Mouse (Mus musculus): ENCODE measurements around the gene Nmt1.

The Nmt1 gene

GRCm38 (mm10) chr11:103028176-103028891 is at the start of gene Nmt1, which contains the start of gene Dcakd:
Gene Nmt1, plus strand, starts transcription at chr11:103028190.
Gene Dcakd, minus strand, starts transcription at chr11:103028333.
- peak; percentile 95 for DNase-seq (ENCODE audit: low read depth, low spot score)

- DNase-seq (ENCODE audit: low read depth, low spot score) = no peak
Observed at GRCm38 (mm10) chr11:102981151-102981890, 46.7 kb upstream of the Nmt1 start.

DNA sequence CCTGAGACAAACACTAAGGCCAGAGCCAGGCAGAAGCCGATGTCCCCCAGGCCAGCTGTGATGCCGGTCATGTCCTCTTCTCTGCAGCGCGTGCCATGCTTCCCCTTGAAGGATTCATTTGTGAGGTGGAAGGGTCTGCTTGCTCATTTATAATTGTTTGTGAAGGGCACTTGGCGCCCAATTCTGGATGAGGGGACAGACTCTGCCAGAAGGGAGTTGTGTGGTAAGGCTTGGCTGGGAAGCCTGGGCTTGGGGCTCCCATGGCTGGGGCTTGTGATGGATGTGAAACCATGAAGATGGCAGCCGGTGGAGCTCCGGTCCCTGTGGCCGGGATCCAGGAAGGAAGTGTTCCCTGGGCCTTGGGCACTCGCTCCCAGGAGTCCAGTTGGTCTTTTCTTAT is 43.9 kb upstream of the Nmt1 start:
- DNase-seq (ENCODE audit: low read depth, low spot score) = no peak

GRCm38 (mm10) chr11:102984615-102985014 is 43.4 kb upstream of the Nmt1 start:
- no peak for DNase-seq (ENCODE audit: low read depth, low spot score)

DNA sequence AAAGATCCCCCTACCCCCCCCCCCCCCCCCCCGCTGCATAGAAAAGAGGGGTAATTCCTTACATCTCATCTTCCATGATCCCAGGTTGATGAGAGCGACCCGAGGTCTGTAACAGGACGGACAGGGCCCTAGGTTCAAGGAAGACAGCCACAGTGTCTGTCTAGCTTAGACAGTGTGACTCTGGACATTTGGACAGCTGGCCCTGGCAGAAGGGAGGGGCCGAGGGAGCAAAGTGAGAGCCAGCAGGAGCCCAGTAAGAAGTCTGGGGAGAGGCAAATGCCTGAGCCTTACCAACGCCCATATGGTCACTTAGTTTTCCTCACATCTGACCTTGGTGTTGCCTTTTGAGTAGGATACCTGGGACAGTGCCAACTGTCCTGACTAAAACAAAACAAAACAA is 42.8 kb upstream of the Nmt1 start:
- DNase-seq (ENCODE audit: low read depth, low spot score) = no peak

GRCm38 (mm10) chr11:102989641-102990151 is 38.3 kb upstream of the Nmt1 start:
- DNase-seq (ENCODE audit: low read depth, low spot score) = no peak

DNA sequence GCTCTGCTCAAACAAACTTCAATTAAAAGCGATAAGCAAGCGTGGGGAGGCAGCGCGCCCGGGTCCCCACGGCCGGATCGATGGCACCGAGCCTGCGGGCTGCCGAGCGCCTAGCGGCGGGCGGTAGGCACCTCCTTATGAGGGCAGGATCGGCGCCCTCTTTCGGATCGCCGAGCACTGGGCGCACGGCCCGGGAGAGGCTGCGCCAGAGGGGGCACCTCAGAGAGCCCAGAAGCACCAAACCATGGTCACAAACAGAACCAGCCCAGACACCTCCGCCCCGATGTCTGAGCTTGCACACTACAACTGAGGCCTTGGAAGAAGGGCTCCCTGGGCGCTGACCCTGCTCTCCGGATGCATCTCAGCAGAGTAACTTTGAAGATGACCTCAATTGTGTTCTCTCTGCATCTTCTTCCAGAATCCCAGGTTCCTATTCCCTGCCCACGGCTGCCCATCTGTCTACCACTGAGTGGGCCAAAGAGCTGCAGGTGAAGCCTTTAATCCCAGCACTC is 37.8 kb upstream of the Nmt1 start:
- peak; percentile 38 for DNase-seq (ENCODE audit: low read depth, low spot score)

DNA sequence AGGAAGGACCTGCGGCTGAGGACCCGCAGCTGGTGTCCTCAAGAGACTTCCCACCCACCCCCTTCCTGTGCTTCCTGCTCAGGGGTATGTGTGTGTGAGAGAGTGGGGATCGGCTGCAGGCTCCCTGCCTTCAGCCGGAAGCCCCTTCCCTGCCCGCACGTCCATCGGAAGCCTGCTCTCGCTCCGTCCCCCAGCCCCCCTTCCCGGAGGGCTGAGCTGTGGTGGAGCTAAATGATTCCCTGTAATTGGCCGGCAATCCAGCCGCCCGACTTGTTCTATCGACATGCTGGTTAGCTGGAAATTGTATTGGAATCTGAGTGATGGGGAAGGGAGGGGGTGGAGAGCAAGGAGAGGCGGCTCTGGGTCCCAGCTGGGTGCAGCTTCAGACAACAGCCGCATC is 36.3 kb upstream of the Nmt1 start:
- DNase-seq (ENCODE audit: low read depth, low spot score) = peak; percentile 50

DNA sequence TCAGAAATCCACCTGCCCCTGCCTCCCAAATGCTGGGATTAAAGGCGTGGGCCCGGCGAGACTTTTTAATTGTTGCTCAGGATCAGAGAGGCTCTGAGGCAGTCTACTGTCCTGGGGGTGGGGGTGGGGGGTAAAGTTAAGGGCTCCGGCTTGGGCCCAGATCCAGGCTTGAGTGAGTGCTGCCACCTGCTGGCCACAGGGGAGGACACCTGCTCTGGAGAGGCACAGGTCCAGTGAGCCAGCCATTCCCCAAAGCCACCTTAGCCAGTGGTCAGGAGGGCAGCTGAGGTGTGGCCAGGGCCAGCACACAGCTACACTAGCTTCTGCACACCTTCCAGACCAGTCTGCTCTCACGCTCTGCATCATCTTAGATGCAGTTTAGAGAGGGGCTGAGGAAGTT is 35.0 kb upstream of the Nmt1 start:
- DNase-seq (ENCODE audit: low read depth, low spot score) = peak; percentile 82

GRCm38 (mm10) chr11:102993420-102994029 is 34.5 kb upstream of the Nmt1 start:
- no peak for DNase-seq (ENCODE audit: low read depth, low spot score)

- no peak for DNase-seq (ENCODE audit: low read depth, low spot score)
Observed at GRCm38 (mm10) chr11:102994952-102995351, 33.0 kb upstream of the Nmt1 start.

- no peak for DNase-seq (ENCODE audit: low read depth, low spot score)
Observed at GRCm38 (mm10) chr11:102996385-102996784, 31.6 kb upstream of the Nmt1 start.

GRCm38 (mm10) chr11:102996991-102997770 is 30.8 kb upstream of the Nmt1 start:
- no peak for DNase-seq (ENCODE audit: low read depth, low spot score)

DNA sequence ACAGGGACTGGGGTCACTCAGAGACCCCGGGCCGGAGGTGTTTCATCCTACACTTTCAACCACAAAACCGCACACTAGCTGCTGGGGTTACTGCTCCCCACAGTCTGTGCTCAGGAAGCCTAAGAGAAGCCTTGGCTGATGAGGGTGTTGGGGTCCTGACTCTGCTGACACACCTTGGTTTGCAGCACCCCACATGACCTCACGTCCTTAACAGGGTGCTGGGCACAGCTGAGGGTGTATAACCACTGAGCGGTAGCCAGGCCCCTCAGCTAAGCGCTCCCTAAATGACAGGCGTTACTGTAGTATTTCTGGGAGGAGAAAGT is 29.8 kb upstream of the Nmt1 start:
- no peak for DNase-seq (ENCODE audit: low read depth, low spot score)

DNA sequence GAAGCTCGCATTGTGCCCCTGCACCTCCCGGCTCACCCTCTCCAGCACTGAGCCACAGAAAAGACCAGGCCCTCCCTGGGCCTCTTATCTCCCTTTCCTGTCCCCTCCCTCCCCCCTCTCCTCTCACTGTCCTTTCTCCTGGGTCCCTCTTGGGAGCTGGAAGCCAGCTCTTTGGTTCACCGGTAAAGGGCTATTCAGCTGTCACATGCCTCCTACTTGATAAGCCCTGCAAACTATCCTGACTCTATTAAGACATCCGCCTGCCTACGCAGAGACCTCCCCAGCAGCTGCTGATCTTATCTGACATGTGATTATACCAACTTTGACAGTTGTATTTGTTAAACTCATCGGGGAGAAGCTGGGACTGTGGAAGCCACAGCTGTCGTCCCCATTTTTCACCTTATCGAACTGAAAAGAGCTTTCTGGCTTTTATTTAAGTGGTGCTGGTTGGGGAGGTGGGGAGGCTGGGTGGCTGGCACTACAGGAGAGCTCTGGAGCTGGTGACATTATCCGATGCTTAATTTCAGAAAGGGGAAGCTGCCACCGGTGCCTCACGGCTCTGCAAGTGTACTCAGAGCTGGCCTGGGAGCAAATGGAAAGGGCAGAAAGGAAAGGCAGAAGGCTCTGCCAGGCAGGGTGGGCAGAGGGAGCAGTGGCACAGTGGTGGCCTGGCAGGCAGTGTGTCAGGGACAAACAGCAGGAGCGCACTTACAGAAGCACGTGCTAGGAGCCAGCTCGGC is 29.2 kb upstream of the Nmt1 start:
- DNase-seq (ENCODE audit: low read depth, low spot score) = no peak

DNA sequence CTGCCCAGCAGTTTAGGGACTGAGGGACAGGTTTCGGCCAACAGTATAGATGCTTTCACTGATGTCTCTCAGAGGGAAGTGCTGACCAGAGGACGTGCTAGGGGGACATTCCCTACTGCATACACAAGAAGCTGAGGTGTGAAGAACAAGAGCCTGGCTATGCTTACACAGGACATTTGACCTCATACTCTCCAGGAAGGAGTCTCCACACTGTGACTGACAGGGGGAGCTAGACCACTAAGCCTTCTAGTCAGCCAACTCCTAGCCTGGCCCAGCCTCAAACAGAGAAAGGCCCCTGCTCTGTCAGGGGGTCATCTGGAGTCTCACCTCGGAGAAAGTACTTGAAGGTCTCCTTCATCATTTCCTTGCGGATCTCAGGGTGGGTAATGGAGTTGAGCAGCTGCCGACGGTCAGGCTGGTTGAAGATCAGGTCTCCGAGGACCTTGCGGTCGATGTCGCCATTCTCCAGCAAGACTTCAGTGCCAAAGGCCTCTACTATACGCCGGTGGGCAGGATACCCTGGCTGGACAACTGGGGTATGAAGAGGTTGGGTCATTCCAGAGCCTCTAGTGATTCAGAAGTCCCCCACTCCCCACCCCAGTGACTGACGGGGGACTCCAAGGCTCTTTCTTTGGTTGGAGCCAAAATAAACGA is 28.5 kb upstream of the Nmt1 start:
- no peak for DNase-seq (ENCODE audit: low read depth, low spot score)

DNA sequence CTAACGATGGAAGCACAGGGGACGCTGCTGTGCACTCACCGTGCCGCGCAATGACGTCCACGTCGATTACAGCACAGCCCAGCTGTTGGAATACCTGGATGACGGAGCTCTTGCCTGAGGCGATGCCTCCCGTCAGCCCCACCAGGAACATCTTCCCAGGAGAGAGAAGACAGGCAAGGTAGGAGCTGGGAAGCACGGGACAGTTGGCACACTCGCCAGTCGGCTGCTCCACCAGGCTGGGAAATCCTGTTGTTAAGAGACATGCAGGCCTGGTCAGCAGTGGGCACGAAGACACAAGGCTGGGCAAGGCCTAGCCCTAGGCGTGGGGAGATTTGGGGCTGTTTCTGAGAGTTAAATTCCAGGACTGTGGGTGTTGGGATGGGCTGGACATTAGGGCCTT is 27.9 kb upstream of the Nmt1 start:
- DNase-seq (ENCODE audit: low read depth, low spot score) = no peak

- DNase-seq (ENCODE audit: low read depth, low spot score) = no peak
Observed at GRCm38 (mm10) chr11:103001063-103001462, 26.9 kb upstream of the Nmt1 start.

DNA sequence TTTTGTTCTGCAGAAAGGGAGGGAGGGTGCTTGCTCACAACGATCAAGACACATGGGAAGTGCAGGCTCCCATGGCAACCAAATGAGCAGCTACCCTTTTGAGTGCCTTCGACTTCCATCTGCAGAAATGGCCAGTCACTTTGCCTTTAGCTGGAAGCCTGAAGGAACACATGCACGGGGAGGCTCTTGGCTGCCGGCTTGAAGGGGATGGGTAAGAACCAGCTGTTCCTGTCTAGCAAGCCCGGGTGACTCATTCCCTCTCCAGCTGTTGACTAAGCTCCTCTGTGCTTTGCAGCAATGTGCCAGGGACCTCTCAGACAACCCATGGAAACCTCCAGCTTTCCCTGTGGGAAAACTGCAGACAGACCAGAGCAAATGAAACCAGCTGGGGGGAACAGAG is 24.8 kb upstream of the Nmt1 start:
- peak; percentile 54 for DNase-seq (ENCODE audit: low read depth, low spot score)

DNA sequence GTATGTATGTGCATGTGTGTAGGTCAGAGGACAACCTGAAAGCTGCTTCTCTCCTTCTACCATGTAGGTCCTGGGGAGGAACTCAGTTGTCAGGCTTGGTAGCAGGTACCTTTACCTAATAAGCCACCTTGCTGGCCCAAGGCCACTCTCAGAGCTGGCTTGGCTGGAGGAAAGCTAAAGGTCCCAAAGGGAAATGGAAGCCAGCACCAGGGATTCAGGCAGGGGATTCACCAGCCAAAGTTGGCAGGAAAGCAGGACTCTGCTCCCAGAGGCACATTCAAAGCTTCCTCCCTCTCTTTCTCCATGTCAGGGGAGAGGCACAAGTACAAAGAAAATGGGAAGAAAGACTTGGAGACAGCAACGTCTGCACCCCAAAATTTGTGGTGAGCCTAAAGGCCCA is 23.1 kb upstream of the Nmt1 start:
- DNase-seq (ENCODE audit: low read depth, low spot score) = no peak

All from mesoderm, embryonic 11.5 days (tissue).